Mouse (Mus musculus): ENCODE measurements at regions not wholly inside any gene's neighbourhood (a gene's known extent, or its start where the extent isn't known, plus 50 kb on each side); places are given as distances from the start of the nearest gene placed in this dataset.
"Not testable (repeated sequence)": the region's sequence is repeated elsewhere in the genome, so short reads cannot be mapped to it uniquely, and the experiment has no call there.

GRCm38 (mm10) chr16:30190935-30191514, 76.3 kb downstream of the Cpn2 start:
- no peak for DNase-seq (ENCODE audit: low spot score)

DNA sequence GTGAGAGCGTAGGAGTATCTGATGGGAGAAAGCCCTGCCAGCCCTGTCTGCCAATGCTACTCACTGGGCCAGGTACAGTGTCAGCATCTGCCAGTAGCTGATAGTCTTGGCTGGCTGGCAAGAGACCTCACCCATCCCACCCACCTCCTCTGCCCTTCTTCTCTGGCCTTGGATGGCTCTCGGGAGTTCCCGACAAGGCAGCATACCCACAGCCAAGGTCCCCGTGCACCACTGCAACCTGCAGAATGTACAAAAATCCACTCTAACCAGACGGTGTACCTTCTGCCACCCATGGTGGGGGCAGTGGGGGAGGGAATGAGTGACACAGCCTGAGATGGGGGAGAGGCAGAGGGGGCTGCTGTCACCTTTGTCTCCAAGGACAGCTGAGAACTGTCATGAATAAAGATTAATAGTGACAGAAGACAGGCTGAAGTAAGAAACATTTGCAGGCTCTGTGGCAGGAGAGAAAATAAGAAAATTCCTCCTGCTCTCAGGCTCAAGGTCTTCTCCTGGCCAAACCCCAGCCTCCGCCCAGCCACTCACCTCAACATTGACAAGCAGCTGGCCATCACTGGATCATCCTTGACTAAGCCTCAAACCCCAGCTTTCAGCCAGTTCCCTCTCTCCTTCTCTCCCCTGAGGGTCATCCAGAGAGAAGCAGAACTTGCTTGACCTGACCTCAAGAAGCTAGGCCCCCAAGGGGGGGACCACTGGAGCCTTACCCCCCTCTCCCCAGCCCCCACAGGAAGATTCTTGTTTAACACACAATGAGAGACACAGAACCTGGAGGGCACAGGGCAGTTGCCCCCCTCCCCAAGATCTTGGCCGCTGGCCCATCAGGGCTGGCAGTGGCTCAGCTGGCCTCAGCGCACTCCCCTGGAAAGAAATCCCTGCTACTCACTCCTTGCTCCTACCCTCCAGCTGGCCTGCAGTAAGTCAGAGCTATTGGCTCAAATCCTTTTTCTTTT, 73.7 kb downstream of the Cpn2 start:
- DNase-seq (ENCODE audit: low spot score) = no peak

DNA sequence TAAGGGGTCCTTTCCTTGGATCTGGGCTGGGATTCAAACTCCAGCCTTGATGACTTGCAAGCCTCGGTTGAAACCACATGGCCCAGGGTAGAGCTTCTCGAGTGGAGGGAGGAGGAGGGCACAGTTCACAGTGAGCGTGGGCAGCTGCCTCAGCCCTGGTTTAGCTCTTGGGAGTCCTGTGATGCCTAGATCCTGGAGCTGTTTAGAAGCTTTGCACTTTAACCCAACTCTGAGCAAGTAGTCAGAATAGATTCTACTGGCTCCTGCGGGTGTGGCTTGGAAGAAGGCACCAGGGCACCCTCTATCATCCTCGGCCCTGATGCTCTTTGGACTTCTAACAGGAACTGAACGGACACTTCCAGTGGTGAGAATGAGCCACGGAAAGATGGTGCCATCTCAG, 72.5 kb downstream of the Cpn2 start:
- no peak for DNase-seq (ENCODE audit: low spot score)

DNA sequence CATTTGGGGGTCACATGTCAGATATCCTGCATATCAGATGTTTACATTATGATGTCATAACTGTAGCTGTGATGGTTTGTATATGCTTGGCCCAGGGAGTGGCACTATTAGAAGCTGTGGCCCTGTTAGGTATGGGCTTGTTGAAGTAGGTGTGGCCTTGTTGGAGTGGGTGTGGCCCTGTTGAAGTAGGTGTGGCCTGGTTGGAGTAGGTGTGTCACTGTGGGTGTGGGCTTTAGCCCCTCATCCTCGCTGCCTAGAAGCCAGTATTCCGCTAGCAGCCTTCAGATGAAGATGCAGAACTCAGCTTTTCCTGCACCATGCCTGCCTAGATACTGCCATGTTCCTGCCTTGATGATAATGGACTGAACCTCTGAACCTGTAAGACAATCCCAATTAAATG, 71.4 kb downstream of the Cpn2 start:
- not testable (repeated sequence) for DNase-seq (ENCODE audit: low spot score)

- no peak for DNase-seq (ENCODE audit: low spot score)
These were observed 69.9 kb downstream of the Cpn2 start for GRCm38 (mm10) chr16:30197351-30197750.

GRCm38 (mm10) chr16:30199836-30200235, 67.5 kb downstream of the Cpn2 start:
- no peak for DNase-seq (ENCODE audit: low spot score)

DNA sequence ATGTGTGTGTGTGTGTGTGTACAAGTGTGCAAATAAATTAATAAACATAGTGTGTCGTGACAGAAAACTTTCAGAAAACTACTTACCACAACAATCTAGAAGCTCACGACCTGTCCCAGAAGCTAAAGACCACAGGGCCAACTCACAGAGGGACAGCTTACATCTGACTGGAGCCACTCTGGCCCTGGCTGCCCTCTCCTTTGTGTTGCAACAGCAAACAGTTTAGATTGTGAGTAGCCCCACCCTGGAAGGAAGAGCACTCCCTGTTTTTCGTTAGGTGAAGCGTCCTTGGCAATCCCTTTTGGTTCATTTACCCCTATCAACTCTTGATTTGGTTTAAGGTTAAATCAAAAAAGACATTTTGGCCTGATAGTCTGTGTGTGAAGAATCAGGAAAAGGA, 63.2 kb downstream of the Cpn2 start:
- DNase-seq (ENCODE audit: low spot score) = no peak

DNA sequence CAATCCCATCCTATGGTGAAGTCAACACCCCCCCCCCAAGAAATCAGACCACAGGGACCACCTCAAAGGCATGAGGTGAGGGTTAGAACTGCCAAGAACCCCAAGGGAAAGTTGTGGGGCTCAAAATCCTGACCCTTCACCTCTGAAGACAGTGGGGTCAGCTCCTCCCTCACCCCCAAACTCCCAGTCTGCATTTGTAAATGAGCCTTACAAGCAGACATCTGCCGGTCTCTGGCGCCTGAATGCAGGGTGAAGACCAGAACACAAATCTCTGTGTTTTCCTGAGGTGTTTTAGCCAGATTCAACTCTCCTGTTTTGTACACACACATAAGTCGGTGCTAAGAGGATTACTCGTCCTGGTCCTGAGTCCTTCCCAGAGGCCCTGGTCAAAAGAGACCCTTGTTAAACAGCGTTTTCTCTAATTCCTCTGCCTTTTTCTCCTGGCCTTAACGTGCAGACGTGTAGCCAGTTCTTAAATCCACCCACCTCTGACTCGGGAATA, 61.9 kb downstream of the Cpn2 start:
- no peak for DNase-seq (ENCODE audit: low spot score)

DNA sequence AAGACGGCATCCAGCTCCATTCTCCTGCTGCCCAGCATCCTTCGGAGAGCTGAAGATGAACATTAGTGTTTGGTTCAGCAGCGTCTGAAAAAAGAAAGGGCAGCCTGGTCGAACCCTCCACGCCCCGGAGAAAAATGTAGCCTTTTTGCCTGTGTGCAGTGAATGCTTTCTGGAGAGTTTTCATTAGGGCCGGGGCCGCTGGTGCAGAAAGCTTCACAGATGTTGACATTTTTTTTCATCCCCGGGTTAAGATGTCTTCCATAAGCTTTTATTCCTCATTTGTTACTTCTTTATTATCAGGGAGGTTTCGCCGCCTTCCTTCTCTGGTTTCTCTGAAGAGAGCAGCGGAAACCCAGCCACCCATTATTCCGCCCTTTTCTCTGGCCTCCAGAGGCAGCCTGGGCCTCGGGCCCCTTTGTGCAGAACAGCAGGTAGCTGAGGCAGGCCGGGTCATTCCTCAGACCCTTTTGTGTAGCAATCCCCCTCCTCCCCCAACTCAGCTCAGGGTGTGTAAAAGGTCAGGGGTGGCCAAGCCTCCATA, 61.4 kb downstream of the Cpn2 start:
- DNase-seq (ENCODE audit: low spot score) = no peak
